Mouse (Mus musculus) kidney, postnatal 0 days (tissue): ENCODE measurements around the gene Nsmce4a. TPM values are rescaled to one million over a fixed set of nuclear protein-coding genes. Genes with fewer than 3 reads are reported as not detected.
"Not testable (repeated sequence)": the region's sequence is repeated elsewhere in the genome, so short reads cannot be mapped to it uniquely, and the experiment has no call there.

ENCODE experiments used
- ATAC-seq: fragments of 200-750 bp; cut with Nextera tagmentation; replicated peaks from 2 replicates; pipeline ENCODE4 v1.8.0; 2017; ENCODE audit warnings: low read depth, moderate number of reproducible peaks, moderate TSS enrichment, moderate library complexity; ENCODE audit not compliant: low FRiP score
- DNase-seq: peaks from one replicate; pipeline ENCODE4 v3.0.0-alpha.2; 2016; ENCODE audit warnings: low spot score
- H3K27ac ChIP-seq: fragments of 300-500 bp; sonication (generic); 2 replicates; pipeline ENCODE4 v1.5.1; 2014; ENCODE audit warnings: mild to moderate bottlenecking
- H3K27me3 ChIP-seq: fragments of 300-500 bp; sonication (generic); 2 replicates; pipeline ENCODE4 v1.6.1; 2014; ENCODE audit warnings: low read length, mixed read lengths; ENCODE audit not compliant: insufficient read depth
- H3K36me3 ChIP-seq: fragments of 300-500 bp; sonication (generic); 2 replicates; pipeline ENCODE4 v1.6.1; 2014; ENCODE audit warnings: low read length, mixed read lengths; ENCODE audit not compliant: insufficient read depth
- H3K4me1 ChIP-seq: fragments of 300-500 bp; sonication (generic); replicated peaks from 2 replicates; pipeline ENCODE4 v1.6.1; 2014; ENCODE audit warnings: antibody characterized with exemption, low read length, mixed read lengths; ENCODE audit not compliant: insufficient read depth
- H3K4me2 ChIP-seq: fragments of 300-500 bp; sonication (generic); 2 replicates; pipeline ENCODE4 v1.6.1; 2014; ENCODE audit warnings: mild to moderate bottlenecking, low read length, moderate library complexity, mixed read lengths
- H3K4me3 ChIP-seq: fragments of 300-500 bp; sonication (generic); replicated peaks from 2 replicates; pipeline ENCODE4 v1.5.1; 2014; ENCODE audit warnings: low read depth, low read length
- H3K9ac ChIP-seq: fragments of 300-500 bp; sonication (generic); 2 replicates; pipeline ENCODE4 v1.6.1; 2014; ENCODE audit warnings: low read depth, low read length
- H3K9me3 ChIP-seq: fragments of 300-500 bp; sonication (generic); replicated peaks from 2 replicates; pipeline ENCODE4 v1.6.1; 2016; ENCODE audit warnings: low read length, inconsistent platforms, mixed read lengths
- CTCF ChIP-seq: IDR thresholded peaks from 2 replicates; pipeline ENCODE4 v1.5.1; 2016; ENCODE audit warnings: antibody characterized with exemption, low read depth, mild to moderate bottlenecking, moderate library complexity
- WGBS: fragments of 180-500 bp; shearing (Covaris S2); extraction: QIAGEN DNeasy Blood & Tissue Kit; methylation state at CpG from one replicate; pipeline ENCODE4 v1.1.7; 2014; 5-methylcytosine and 5-hydroxymethylcytosine counted together
- polyA plus RNA-seq: library from polyadenylated mRNA; unstranded; fragments of >200 nt; fragmentation: Nextera tagmentation; extraction: Ambion mirVana; gene quantifications from 2 replicates; pipeline ENCODE4 v1.2.1, GENCODE M21; 2015

Gene Nsmce4a
- polyA plus RNA-seq, 1 experiment from 2014 or later, result 179 TPM

GRCm38 (mm10) chr7:130543181-130543580 lies 29.7 kb downstream of the Nsmce4a start:
- TF ChIP-seq CTCF, result no peak

DNA sequence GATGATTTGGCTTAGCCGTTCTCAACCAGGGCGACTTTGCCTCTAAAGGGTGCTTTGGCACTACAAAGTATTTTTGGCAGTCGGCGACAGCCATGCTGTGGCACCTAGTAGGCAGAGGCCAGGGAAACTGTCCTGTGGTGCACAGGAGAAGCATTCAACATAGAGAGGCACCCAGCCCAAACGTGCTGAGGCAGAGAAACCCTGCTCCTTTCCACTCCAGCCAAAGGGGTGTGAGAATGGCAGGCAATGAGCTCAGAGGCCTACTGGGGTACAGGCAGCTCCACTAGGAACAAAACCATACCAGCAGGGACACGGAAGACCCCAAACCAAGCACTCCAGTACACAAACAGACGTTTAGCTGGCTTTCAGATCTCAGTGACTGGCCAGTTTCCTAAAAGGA lies 32.7 kb downstream of the Nsmce4a start:
- no peaks in the 10 kb centered on the region for H3K9me3 ChIP-seq
- H3K36me3 ChIP-seq, result peaks cover 61% of the 10 kb centered on the region

More at GRCm38 (mm10) chr7:130543181-130543580, 29.7 kb downstream of the Nsmce4a start:
- H3K27me3 ChIP-seq, result no peaks in the 10 kb centered on the region
- H3K27ac ChIP-seq, result no peak overlapping the region
- WGBS, result 91% methylated on average over 4 of the region's 4 CpGs
- H3K4me2 ChIP-seq, result no peak overlapping the region
- no peaks in the 10 kb centered on the region for H3K9me3 ChIP-seq
- H3K4me1 ChIP-seq, result no peaks in the 10 kb centered on the region
- DNase-seq (no peak), ATAC-seq (no peak)
- H3K9ac ChIP-seq, result no peak overlapping the region
- no peak overlapping the region for H3K4me3 ChIP-seq
- H3K36me3 ChIP-seq, result peaks cover 35% of the 10 kb centered on the region; the same call in 1 of the 2 replicates

GRCm38 (mm10) chr7:130537068-130537467 lies 35.9 kb downstream of the Nsmce4a start:
- Histone ChIP-seq H3K27ac (no peak overlapping the region), H3K4me1 (no peaks in the 10 kb centered on the region), H3K36me3 (peaks cover 63% of the 10 kb centered on the region), H3K27me3 (no peaks in the 10 kb centered on the region), H3K4me3 (no peak overlapping the region), H3K4me2 (no peak overlapping the region), H3K9ac (no peak overlapping the region), H3K9me3 (no peaks in the 10 kb centered on the region)
- WGBS, result 91% methylated on average over 4 of the region's 4 CpGs
- DNase-seq (no peak), ATAC-seq (no peak)
- no peak for TF ChIP-seq CTCF

More for the DNA sequence above, 32.7 kb downstream of the Nsmce4a start:
- WGBS, result 92% methylated on average over 7 of the region's 7 CpGs
- no peak overlapping the region for H3K27ac ChIP-seq
- no peaks in the 10 kb centered on the region for H3K4me1 ChIP-seq
- H3K4me3 ChIP-seq, result no peak overlapping the region
- no peak for ATAC-seq
- H3K27me3 ChIP-seq, result no peaks in the 10 kb centered on the region
- no peak overlapping the region for H3K4me2 ChIP-seq
- H3K9ac ChIP-seq, result no peak overlapping the region
- no peak for DNase-seq
- TF ChIP-seq CTCF, result no peak

DNA sequence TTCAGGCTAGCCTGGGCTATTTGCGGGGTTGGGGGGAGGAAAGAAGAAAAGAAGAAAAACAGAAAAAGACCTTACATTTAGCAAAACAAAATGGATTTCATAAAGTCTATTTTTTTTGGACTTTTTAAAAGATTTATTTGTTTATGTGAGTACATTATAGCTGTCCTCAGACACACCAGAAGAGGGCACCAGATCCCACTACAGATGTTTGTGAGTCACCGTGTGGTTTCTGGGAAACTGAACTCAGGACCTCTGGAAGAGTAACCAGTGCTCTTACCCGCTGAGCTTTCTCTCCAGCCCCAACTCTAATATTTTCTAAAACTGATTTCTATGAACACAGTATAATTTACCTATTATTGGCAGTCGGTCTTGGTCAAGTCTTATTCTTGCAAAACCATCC lies 37.7 kb downstream of the Nsmce4a start:
- ATAC-seq, result no peak
- Histone ChIP-seq H3K4me1 (no peaks in the 10 kb centered on the region), H3K9me3 (no peaks in the 10 kb centered on the region), H3K9ac (no peak overlapping the region), H3K27me3 (no peaks in the 10 kb centered on the region), H3K27ac (no peak overlapping the region), H3K4me2 (no peak overlapping the region), H3K4me3 (no peak overlapping the region), H3K36me3 (peaks cover 58% of the 10 kb centered on the region)
- TF ChIP-seq CTCF, result peak; percentile 44
- WGBS, result 90% methylated on average over 4 of the region's 4 CpGs
- DNase-seq, result no peak

DNA sequence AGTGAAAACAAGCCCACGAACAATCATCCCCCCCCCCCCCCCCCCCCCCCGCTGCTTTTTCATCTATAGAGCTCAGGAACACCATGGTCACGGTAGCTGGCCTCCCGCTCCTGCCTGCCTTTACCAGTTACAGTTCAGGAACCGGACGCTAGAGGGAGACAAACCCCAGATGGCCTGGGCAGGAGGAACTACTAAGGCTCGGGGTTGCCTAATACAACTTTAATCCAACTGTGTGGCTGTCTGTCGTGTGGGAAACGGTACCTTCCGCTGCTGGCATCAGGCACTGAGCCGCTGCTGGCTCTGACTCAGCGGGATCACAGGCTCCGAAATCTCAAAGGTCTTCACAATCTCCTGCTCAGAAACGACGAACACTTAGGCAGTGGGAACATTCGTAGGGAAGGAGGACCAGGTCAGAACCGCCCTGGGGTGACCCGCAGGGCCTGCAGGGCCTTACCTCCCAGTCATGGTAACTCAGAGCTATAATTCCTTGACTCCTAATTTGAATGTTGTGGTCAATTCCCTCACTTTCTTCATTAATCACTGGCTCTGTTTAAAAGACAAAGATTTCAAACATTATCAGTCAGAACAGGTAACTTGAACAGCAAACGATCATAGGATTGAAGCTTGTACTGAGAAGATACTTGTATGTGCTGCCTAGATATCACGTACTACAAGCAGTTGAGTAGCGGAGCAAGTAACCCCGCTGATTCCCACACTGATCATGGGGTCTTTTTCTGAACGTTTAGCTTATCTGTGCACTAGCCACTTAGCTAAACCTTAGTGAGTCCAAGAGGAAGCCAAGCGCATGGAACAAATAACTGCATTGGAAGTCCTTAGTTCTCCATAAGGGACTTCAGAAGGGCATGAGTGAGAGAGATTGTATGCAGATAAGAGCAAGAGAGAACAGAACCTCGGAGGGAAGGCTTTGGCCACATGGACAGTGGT lies 39.3 kb downstream of the Nsmce4a start:
- peaks cover 46% of the 10 kb centered on the region for H3K36me3 ChIP-seq
- 46% methylated on average over 24 of the region's 25 CpGs for WGBS

GRCm38 (mm10) chr7:130531138-130531537 lies 41.8 kb downstream of the Nsmce4a start:
- peaks cover 24% of the 10 kb centered on the region; the same call in 1 of the 2 replicates for H3K36me3 ChIP-seq
- WGBS, result 94% methylated on average over 14 of the region's 15 CpGs
- H3K4me2 ChIP-seq, ATAC-seq, H3K4me1 ChIP-seq, H3K4me3 ChIP-seq, H3K27me3 ChIP-seq, H3K9ac ChIP-seq, H3K27ac ChIP-seq, DNase-seq, H3K9me3 ChIP-seq: not testable (repeated sequence)

More for the DNA sequence above, 39.3 kb downstream of the Nsmce4a start:
- peak; percentile 92 for DNase-seq
- no peaks in the 10 kb centered on the region for H3K9me3 ChIP-seq
- no peak overlapping the region for H3K9ac ChIP-seq
- peak; percentile 92 for TF ChIP-seq CTCF
- no peak overlapping the region for H3K4me3 ChIP-seq
- no peak overlapping the region for H3K27ac ChIP-seq
- no peaks in the 10 kb centered on the region for H3K27me3 ChIP-seq
- no peak overlapping the region for H3K4me2 ChIP-seq
- no peaks in the 10 kb centered on the region for H3K4me1 ChIP-seq
- peak; percentile 85 for ATAC-seq
